Mouse (Mus musculus): ENCODE data around the gene Ppp1r14c. TPM values are rescaled to one million over a fixed set of nuclear protein-coding genes. Genes with fewer than 3 reads are reported as not detected.

Ppp1r14c gene
- polyA plus RNA-seq, 1 experiment from 2014 or later: 0.19 TPM

DNA sequence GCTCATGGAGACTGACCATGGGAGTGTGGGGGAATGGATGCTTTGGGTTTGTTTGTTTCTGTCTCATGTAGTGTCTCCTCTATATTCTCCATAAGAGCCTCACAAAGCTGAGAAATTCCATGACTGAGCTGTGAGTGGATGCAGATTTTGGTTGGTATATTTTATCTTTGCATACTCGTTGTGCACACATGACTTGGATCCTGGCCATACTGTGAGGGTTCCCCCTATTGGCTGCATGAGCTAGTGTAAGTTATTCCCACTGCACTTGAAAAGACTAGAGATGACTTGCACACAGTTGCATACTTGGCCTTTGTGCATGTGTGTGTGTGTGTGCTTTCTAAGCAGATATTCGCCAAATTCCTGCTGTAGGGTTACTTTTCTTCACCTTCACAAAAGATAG is 40.4 kb downstream of the Ppp1r14c start:
- H3K27ac ChIP-seq: no peak overlapping the region
- no peak for ATAC-seq
- H3K27me3 ChIP-seq (replicated peaks): no peaks in the 10 kb centered on the region
- no peak overlapping the region for H3K4me3 ChIP-seq
- H3K9me3 ChIP-seq (replicated peaks): no peaks in the 10 kb centered on the region
- H3K4me2 ChIP-seq: no peak overlapping the region
- H3K4me1 ChIP-seq: no peaks in the 10 kb centered on the region
- H3K9ac ChIP-seq: no peak overlapping the region
- H3K36me3 ChIP-seq: no peaks in the 10 kb centered on the region
- 56% methylated on average over 2 of the region's 2 CpGs for WGBS (ENCODE audit: insufficient replicate concordance)

DNA sequence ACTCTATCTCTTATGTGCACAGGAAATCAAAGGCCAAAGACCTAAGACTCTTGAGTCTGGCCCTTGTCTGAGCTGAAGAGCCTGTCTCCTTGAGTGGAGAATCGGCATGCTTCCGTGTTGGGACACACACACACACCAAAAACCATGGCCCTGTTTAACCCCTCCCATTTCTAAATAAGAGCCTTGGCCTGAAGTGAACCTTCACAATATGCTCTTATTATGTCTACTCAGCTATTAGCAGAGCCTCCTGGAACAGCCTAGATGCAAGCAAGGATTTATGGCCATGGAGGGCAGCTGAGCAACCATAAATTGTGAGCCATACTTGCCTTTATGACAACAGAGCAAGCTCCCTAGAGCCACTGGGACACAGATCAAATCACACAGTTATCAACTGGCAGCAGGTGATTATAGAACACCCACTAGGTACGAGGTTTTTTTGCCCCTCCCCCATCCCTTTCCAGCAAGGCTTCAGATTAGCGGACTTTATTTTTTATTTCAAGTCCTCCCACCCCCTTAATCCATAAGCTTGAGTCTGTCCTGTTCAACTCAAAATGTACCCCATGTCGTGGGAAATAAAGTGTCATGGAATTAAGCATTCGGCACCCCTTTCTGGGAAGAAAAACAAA is 42.3 kb downstream of the Ppp1r14c start:
- Histone ChIP-seq H3K4me1 (no peaks in the 10 kb centered on the region), H3K4me3 (no peak overlapping the region), H3K4me2 (no peak overlapping the region), H3K27me3 (replicated peaks) (no peaks in the 10 kb centered on the region), H3K9ac (no peak overlapping the region), H3K36me3 (no peaks in the 10 kb centered on the region), H3K27ac (no peak overlapping the region), H3K9me3 (replicated peaks) (no peaks in the 10 kb centered on the region)
- WGBS (ENCODE audit: insufficient replicate concordance): 70% methylated on average over 6 of the region's 6 CpGs
- no peak for ATAC-seq

DNA sequence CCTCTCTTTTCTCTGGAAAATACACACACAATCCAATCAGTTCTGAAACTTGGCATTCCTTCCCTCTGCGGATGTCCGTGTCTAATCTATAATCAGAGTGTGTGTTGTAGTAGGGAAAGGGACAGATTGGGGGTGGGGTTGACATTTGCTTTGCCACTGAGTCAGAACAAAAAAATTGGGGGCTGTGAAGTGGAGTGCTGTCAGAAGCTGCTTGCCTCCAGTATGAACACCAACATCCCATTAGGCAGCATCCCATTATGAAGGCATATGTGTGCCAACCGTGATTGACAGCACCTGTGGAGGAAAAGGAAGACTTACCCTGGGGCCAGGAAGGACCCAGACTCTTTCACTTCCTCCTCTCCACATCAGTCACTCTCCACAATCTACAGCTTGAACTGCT is 42.8 kb downstream of the Ppp1r14c start:
- Histone ChIP-seq H3K36me3 (no peaks in the 10 kb centered on the region), H3K4me1 (no peaks in the 10 kb centered on the region), H3K9me3 (replicated peaks) (no peaks in the 10 kb centered on the region), H3K4me2 (no peak overlapping the region), H3K9ac (no peak overlapping the region), H3K4me3 (no peak overlapping the region), H3K27ac (no peak overlapping the region), H3K27me3 (replicated peaks) (no peaks in the 10 kb centered on the region)
- 72% methylated on average over 3 of the region's 3 CpGs for WGBS (ENCODE audit: insufficient replicate concordance)
- ATAC-seq: no peak

DNA sequence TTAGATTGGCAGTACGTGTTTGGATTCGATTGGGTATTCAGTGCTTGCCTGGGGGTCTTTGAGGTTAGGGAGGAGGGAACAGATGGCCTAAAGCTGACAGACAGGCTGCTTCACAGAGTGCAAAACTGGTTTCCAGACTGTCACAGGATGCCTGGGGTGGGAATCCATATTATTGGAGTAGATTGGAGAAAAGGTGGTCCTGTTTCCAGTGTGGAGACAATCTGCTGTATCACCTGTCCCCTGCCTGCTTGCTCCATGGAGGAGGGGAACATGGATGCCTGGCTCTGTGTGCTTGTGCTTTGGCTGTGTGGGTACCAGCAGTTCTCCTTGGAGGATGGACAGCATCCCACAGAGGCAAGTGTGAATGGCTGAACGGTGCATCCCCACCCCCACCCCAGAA is 45.4 kb downstream of the Ppp1r14c start:
- Histone ChIP-seq H3K27me3 (replicated peaks) (no peaks in the 10 kb centered on the region), H3K36me3 (no peaks in the 10 kb centered on the region), H3K9ac (no peak overlapping the region), H3K4me2 (no peak overlapping the region), H3K27ac (no peak overlapping the region), H3K9me3 (replicated peaks) (no peaks in the 10 kb centered on the region), H3K4me3 (no peak overlapping the region), H3K4me1 (no peaks in the 10 kb centered on the region)
- 45% methylated on average over 3 of the region's 3 CpGs for WGBS (ENCODE audit: insufficient replicate concordance)
- no peak for ATAC-seq

DNA sequence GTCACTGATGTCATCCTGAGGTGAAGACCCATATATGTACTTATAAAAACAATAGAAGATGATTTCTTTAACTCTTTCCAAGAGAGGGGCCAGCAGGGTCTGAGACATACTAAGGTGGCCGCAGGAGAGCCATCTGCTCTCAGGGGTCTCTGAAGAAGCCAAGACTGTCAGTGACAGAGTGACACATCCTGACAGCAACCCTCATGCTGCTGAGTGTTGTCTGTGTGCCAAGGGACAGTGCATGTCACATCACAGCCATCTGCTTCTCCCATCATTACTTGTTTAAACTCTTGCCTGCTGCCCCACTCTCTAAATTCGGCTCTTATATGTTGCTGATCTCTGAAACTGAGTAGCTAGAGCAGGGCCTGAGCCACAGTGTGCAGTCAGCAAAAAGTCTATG is 45.8 kb downstream of the Ppp1r14c start:
- H3K4me2 ChIP-seq: no peak overlapping the region
- 48% methylated on average over 2 of the region's 2 CpGs for WGBS (ENCODE audit: insufficient replicate concordance)
- H3K9ac ChIP-seq: no peak overlapping the region
- H3K27ac ChIP-seq: no peak overlapping the region
- H3K9me3 ChIP-seq (replicated peaks): no peaks in the 10 kb centered on the region
- no peak overlapping the region for H3K4me3 ChIP-seq
- no peaks in the 10 kb centered on the region for H3K4me1 ChIP-seq
- H3K27me3 ChIP-seq (replicated peaks): no peaks in the 10 kb centered on the region
- H3K36me3 ChIP-seq: no peaks in the 10 kb centered on the region
- ATAC-seq: no peak

DNA sequence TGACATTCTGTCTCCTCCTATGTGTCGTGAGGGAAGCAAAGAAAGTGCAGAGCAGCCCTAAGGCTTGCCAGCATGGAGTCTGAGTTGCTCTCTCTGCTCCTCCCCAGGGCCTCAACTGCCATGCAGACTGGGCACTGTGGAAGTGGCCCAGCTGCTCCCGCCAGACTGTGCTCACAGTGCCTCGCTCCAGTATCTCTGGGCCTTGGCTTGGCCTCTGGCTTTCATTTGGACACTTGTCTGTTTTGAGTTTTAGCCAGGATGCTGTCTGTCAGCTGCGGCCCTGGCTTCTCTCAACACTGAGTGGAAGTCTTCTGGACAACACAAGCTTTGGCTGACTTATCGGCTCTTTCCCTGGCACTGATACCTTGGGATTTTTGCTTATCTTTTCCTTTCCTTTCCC is 49.0 kb downstream of the Ppp1r14c start:
- no peak for ATAC-seq
- no peaks in the 10 kb centered on the region for H3K4me1 ChIP-seq
- WGBS (ENCODE audit: insufficient replicate concordance): 65% methylated on average over 5 of the region's 5 CpGs

DNA sequence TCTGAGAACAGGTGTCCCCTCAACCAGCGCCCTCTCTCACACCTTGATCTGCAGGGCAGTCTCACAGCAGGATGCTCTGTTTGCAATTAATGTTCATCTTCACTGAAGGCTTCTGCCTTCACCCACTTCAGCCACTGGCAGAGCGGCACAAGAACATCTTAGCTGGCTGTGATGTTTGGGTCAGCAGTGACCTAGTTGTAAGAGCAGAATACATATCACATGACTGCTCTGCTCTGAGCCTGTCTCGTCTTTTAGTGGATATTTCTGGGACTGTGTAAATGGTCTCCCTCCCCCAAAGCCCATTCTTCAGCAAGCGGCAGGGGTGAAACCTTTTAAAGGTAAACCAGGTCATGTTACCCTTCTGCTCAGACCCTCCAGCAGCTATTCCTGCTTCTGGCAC is 50.7 kb downstream of the Ppp1r14c start:
- ATAC-seq: no peak
- Histone ChIP-seq H3K27me3 (replicated peaks) (no peaks in the 10 kb centered on the region), H3K9ac (no peak overlapping the region), H3K36me3 (no peaks in the 10 kb centered on the region), H3K9me3 (replicated peaks) (no peaks in the 10 kb centered on the region), H3K27ac (no peak overlapping the region), H3K4me1 (no peaks in the 10 kb centered on the region), H3K4me3 (no peak overlapping the region), H3K4me2 (no peak overlapping the region)
- WGBS (ENCODE audit: insufficient replicate concordance): 58% methylated on average over 4 of the region's 4 CpGs

More for the DNA sequence above, 49.0 kb downstream of the Ppp1r14c start:
- Histone ChIP-seq H3K4me2 (no peak overlapping the region), H3K4me3 (no peak overlapping the region), H3K27ac (no peak overlapping the region), H3K27me3 (replicated peaks) (no peaks in the 10 kb centered on the region), H3K36me3 (no peaks in the 10 kb centered on the region), H3K9ac (no peak overlapping the region), H3K9me3 (replicated peaks) (no peaks in the 10 kb centered on the region)

DNA sequence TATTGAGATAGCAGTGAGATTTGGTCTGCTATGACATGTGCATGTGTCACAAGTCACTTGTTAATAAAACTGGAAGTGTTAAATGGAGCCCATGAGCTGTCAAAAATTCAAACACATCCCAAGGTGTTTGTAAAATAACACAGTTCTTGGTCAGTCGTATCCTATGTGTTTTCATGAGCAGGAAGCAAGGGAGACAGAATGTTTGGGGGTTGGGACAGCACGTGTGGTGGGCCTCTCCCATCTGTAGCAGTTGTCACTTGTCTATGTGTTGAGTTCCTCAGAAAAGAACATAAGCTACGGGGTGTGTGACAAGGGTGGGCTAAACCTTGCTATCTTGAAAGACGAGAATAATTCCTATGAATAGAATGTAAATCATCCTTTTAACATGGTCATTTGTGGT is 51.6 kb downstream of the Ppp1r14c start:
- Histone ChIP-seq H3K27me3 (replicated peaks) (no peaks in the 10 kb centered on the region), H3K9me3 (replicated peaks) (no peaks in the 10 kb centered on the region), H3K4me3 (no peak overlapping the region), H3K27ac (no peak overlapping the region), H3K4me2 (no peak overlapping the region), H3K36me3 (no peaks in the 10 kb centered on the region), H3K9ac (no peak overlapping the region), H3K4me1 (no peaks in the 10 kb centered on the region)
- ATAC-seq: no peak
- WGBS (ENCODE audit: insufficient replicate concordance): 44% methylated on average over 4 of the region's 4 CpGs

DNA sequence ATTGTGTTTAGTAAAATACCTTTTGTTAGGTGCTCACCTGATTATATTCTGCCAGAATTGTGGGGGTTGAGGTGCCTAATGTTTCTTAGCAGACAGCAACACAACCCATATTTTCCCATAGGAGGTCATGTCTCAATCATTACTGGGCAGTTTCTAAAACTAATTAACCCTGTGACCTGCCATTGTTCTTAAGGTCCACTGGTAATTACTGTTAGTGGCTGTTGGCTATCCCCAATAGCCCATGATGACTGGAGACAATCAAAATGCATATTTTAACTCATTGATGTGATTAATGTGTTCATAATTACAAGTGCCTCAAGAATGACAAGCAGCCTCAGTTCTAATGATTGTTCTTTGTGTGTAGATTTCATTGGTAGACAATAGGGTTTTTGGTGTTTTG is 58.2 kb downstream of the Ppp1r14c start:
- Histone ChIP-seq H3K27me3 (replicated peaks) (no peaks in the 10 kb centered on the region), H3K27ac (no peak overlapping the region)
- ATAC-seq: no peak

DNA sequence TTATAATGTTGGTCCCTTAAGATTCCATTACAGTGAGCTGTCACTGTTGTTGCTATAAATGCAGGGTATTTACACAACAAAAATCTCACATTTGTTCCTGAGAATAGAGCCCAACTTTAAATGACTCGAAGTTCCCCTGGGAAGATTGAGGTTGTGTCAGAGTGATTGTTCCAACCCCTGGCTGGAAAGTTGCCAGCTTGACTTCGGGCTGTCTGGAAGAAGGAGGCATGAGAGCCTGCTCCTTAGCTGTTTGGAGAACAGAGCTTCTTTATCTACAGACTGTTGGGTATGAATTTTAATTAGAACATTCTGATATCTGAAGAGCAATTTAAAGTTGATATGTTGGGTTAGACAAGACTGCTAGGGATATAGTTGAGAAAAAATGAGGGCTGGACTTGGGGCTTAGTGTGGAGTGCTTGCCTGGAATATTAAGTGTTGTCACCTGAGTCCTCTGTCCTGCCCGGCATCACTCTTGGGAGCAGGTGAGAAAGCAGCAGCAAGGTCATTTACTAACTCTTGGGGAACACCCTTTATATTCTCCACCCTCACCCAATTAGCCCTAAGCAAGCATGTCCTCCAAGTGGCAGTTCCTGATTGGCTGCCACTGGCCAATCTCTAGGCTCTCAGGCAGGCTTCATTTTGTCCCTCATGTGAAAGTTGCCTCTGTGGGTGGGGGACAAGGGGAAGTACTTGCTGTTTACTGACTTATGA is 62.0 kb downstream of the Ppp1r14c start:
- no peak overlapping the region for H3K4me2 ChIP-seq
- H3K36me3 ChIP-seq: no peaks in the 10 kb centered on the region
- H3K4me1 ChIP-seq: no peaks in the 10 kb centered on the region
- H3K9me3 ChIP-seq (replicated peaks): no peaks in the 10 kb centered on the region
- 50% methylated on average over 3 of the region's 3 CpGs for WGBS (ENCODE audit: insufficient replicate concordance)
- H3K9ac ChIP-seq: no peak overlapping the region
- ATAC-seq: no peak
- no peak overlapping the region for H3K4me3 ChIP-seq
- no peaks in the 10 kb centered on the region for H3K27me3 ChIP-seq (replicated peaks)
- no peak overlapping the region for H3K27ac ChIP-seq

More for the DNA sequence above, 58.2 kb downstream of the Ppp1r14c start:
- H3K4me2 ChIP-seq: no peak overlapping the region
- no peak overlapping the region for H3K4me3 ChIP-seq
- no peaks in the 10 kb centered on the region for H3K36me3 ChIP-seq
- no peaks in the 10 kb centered on the region for H3K9me3 ChIP-seq (replicated peaks)
- H3K9ac ChIP-seq: no peak overlapping the region
- no peaks in the 10 kb centered on the region for H3K4me1 ChIP-seq

DNA sequence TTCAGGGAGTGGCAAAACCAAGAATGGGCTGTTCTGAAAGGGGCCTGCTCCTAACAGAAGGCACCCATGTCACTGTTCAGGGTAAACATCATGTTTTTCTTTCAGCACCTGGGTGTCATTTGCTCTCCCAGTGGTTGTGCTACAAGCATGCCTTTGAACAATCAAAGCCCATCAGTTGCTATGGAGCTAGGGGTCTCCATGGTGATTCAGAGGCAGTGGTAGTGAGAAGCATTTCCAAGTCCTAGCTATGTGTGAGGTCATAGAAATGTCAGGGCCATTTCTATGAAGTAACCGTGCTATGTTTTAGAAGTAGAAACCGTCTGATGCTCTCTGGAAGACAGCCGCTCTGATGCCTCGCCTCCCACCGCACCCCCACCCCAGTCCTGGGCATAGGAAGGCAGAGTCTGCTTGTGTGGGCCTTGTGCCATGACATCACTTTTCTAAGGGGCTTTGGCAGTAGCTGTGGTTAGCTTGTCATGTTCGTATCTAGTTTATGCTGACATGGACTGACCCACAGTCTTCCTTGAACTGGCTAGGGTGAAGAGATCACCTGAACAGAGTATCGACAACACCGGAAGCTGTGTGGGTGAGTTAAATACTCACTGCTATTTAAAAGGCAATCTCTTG is 69.1 kb downstream of the Ppp1r14c start:
- ATAC-seq: no peak
- H3K36me3 ChIP-seq: no peaks in the 10 kb centered on the region
- no peak overlapping the region for H3K4me2 ChIP-seq
- no peaks in the 10 kb centered on the region for H3K4me1 ChIP-seq
- 84% methylated on average over 8 of the region's 8 CpGs for WGBS (ENCODE audit: insufficient replicate concordance)
- H3K4me3 ChIP-seq: no peak overlapping the region
- H3K27ac ChIP-seq: no peak overlapping the region
- H3K9me3 ChIP-seq (replicated peaks): 0 out of 2 replicates have a peak, but pooled peaks cover 5% of the 10 kb centered on the region
- no peak overlapping the region for H3K9ac ChIP-seq
- H3K27me3 ChIP-seq (replicated peaks): no peaks in the 10 kb centered on the region

DNA sequence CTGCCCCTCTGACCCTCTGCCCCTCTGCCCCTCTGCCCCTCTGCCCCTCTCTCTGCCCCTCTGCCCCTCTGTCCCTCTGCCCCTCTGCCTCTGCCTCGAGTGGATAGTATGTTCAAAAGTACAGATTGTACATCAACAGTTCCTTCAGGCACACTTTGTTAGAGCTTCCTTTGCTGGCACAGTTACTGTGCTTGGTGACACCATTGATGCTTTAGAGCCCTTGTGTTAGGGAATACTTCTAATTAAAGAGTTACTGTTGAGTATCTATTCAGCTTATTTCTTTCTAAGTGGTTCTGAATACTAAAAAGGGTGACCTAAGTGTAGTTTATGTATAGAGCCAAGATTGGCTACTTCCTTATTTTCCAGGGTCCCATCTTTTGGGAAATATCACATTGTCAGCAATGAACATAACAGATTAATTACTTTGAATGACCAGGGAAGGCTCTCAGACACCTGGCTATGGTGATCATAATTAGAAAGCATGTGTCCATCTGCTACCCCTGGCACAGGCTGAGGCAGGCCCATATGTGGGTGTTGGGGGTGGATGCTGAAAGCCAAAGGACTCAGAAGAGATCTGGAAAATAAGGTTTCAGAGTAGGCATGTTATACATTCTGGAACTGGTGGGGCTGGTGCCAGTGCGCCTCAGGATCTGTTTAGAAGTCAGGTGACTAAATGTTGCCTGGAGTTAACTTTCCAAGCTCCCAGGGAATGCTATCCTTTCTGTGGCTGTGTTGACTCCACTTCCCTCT is 75.0 kb downstream of the Ppp1r14c start:
- no peak overlapping the region for H3K27ac ChIP-seq
- ATAC-seq: no peak
- no peak overlapping the region for H3K9ac ChIP-seq
- no peaks in the 10 kb centered on the region for H3K9me3 ChIP-seq (replicated peaks)
- H3K4me1 ChIP-seq: no peaks in the 10 kb centered on the region
- no peak overlapping the region for H3K4me3 ChIP-seq
- WGBS (ENCODE audit: insufficient replicate concordance): 32% methylated on average over 2 of the region's 2 CpGs
- no peaks in the 10 kb centered on the region for H3K36me3 ChIP-seq
- no peaks in the 10 kb centered on the region for H3K27me3 ChIP-seq (replicated peaks)
- no peak overlapping the region for H3K4me2 ChIP-seq
